Mouse (Mus musculus): ENCODE measurements around the gene Calm3. TPM values are rescaled to one million over a fixed set of nuclear protein-coding genes. Genes with fewer than 3 reads are reported as not detected.

Gene Calm3
- polyA plus RNA-seq, 1 experiment from 2014 or later: 527 TPM

DNA sequence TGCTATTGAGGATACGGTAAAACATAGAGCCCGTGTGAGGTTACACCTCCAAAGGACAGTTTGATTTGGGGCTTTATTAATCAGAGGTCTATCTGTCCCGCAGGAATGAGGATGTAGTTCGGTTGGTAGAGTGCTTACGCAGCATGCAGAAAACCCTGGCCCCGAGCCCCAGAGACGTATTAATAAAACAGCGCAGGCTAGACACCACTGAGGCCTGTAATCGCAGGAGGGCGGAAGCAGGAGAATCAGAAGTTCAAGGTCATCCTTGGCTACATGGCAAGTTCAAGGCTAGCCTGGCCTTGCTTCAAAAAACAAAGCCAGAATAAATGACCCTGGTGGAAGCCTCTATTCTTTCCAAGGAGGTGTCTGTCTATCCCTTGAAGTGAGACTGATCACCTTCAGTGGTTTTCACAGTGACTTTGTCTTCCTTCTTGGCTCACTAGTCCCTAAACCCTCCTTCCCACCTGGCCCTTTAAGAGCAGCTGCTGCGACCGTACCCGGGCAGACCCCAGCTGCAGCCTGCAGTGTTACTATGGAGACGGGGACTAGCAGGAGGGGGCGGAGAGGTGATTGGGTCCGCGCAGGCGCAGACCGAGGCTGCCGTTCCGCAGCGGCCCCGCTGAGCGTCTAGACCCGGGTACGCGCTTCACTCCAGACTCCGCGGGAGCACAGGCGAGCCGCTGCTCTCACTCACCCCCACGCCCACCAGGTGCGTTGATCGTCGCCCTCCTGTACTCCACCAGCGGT, 20.3 kb upstream of the Calm3 start, which contains the start of gene Pnmal2:
Pnmal2 (plus strand) TSS at position 622 of the 747 bp plus-strand sequence.
- H3K36me3 ChIP-seq (replicated peaks; ENCODE audit: control insufficient read depth, insufficient read depth): peaks cover 8% of the 10 kb centered on the region
- no peaks in the 10 kb centered on the region for H3K9me3 ChIP-seq (ENCODE audit: control insufficient read depth, low read length)
- H3K9ac ChIP-seq: peak within 1 kb of the TSS; percentile 98
- H3K27me3 ChIP-seq (ENCODE audit: control insufficient read depth, insufficient read depth, low read length): 0 out of 2 replicates have a peak, but pooled peaks cover 5% of the 10 kb centered on the region
- 6% methylated on average over 36 of the region's 36 CpGs for WGBS
- H3K27ac ChIP-seq: peak within 1 kb of the TSS; percentile 96
- peak; percentile 86 for ATAC-seq (ENCODE audit: low FRiP score)
- H3K4me2 ChIP-seq (replicated peaks): peak within 1 kb of the TSS; percentile 96
- DNase-seq (ENCODE audit: low spot score): peak; percentile 94
- H3K4me3 ChIP-seq (replicated peaks; ENCODE audit: low read length): peak within 1 kb of the TSS; percentile 90
- H3K4me1 ChIP-seq (replicated peaks; ENCODE audit: control insufficient read depth, insufficient read depth, low read length): peaks cover 72% of the 10 kb centered on the region

DNA sequence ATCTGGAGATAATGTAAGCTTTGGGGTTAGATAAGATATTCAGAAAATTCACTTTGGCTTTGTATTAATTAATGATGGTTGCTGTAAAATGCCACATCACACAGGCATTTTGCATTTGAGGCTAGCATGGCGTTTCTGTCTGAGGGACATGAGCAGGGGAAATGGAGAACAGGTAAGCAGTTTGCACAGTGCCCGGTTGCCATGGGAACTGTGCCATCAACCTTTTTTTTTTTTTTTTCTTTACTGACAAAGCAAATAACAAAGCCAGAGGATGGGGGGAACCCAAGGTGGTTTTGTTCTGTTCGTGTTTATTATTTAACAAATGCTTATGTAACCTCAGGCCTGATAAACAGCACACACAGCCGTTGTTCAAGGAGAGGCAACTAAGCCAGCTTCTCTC, 18.9 kb upstream of the Calm3 start:
- DNase-seq (ENCODE audit: low spot score): peak; percentile 65
- H3K4me1 ChIP-seq (replicated peaks; ENCODE audit: control insufficient read depth, insufficient read depth, low read length): peaks cover 71% of the 10 kb centered on the region

DNA sequence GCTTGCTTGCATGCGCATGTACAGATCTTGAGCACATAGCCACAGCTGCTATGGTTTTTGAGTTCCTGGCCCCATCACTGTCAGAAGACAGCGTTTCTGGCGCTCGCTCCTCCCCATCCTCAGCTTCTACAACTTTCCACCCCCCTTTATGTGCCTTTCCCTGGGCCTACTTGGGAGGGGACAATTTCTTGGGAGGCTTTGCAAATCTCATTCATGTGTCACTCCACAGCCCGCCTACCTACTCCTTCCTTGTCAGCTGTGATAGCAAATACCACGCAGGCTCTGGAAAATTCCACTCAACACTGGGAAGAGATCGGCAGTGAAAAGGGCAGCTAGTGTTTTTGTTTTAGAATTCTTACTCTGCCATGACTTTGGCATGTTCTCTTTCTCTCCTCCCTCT, 16.4 kb upstream of the Calm3 start:
- H3K4me2 ChIP-seq (replicated peaks): no peak overlapping the region
- H3K9me3 ChIP-seq (ENCODE audit: control insufficient read depth, low read length): no peaks in the 10 kb centered on the region
- peak overlapping the region; percentile 58; the same call in 1 of the 2 replicates for H3K27ac ChIP-seq
- H3K36me3 ChIP-seq (replicated peaks; ENCODE audit: control insufficient read depth, insufficient read depth): no peaks in the 10 kb centered on the region
- no peak overlapping the region for H3K4me3 ChIP-seq (replicated peaks; ENCODE audit: low read length)
- ATAC-seq (ENCODE audit: low FRiP score) (no peak), DNase-seq (ENCODE audit: low spot score) (no peak)
- no peak overlapping the region for H3K9ac ChIP-seq
- WGBS: 31% methylated on average over 7 of the region's 7 CpGs
- no peaks in the 10 kb centered on the region for H3K27me3 ChIP-seq (ENCODE audit: control insufficient read depth, insufficient read depth, low read length)
- H3K4me1 ChIP-seq (replicated peaks; ENCODE audit: control insufficient read depth, insufficient read depth, low read length): peaks cover 52% of the 10 kb centered on the region

More for the DNA sequence above, 18.9 kb upstream of the Calm3 start:
- Histone ChIP-seq H3K4me2 (replicated peaks) (0 out of 2 replicates have a peak overlapping the region, but pooled peaks have one; percentile 3), H3K36me3 (replicated peaks; ENCODE audit: control insufficient read depth, insufficient read depth) (no peaks in the 10 kb centered on the region), H3K9ac (peak overlapping the region; percentile 25; the same call in 1 of the 2 replicates), H3K27me3 (ENCODE audit: control insufficient read depth, insufficient read depth, low read length) (0 out of 2 replicates have a peak, but pooled peaks cover 5% of the 10 kb centered on the region), H3K9me3 (ENCODE audit: control insufficient read depth, low read length) (no peaks in the 10 kb centered on the region), H3K27ac (peak overlapping the region; percentile 96), H3K4me3 (replicated peaks; ENCODE audit: low read length) (no peak overlapping the region)
- ATAC-seq (ENCODE audit: low FRiP score): no peak
- WGBS: 25% methylated on average over 4 of the region's 4 CpGs

DNA sequence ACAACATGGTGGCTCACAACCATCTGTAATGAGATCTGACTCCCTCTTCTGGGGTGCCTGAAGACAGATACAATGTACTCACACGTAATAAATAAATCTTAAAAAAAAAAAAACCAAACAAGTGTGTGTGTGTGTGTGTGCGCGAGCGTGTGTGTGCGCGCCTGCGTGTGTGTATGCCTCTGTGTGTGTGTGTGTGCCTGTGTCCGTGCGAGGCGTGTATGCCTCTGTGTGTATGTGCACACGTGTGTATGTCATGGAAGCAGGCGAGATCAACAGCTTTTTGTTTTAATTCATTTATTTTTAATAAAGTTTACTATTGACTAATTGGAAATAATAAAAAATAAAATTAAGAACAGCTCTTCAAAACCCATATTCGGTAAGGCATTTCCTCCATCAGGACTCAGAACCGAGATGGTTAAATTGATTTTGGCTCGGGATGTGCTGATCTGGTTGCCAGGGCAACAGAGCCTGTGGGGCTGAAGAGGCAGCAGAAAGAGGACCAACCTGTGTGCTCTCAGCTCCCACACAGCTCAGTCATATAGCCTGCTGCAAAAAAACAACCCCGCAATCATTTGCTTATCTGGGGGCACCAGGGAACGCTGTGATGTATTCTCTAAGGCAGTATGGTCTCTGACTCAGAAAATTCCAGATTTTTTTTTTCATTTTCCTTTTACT, 14.3 kb upstream of the Calm3 start:
- peak; percentile 86 for DNase-seq (ENCODE audit: low spot score)
- Histone ChIP-seq H3K4me3 (replicated peaks; ENCODE audit: low read length) (no peak overlapping the region), H3K9me3 (ENCODE audit: control insufficient read depth, low read length) (no peaks in the 10 kb centered on the region), H3K4me2 (replicated peaks) (peak overlapping the region; percentile 45), H3K27me3 (ENCODE audit: control insufficient read depth, insufficient read depth, low read length) (no peaks in the 10 kb centered on the region), H3K4me1 (replicated peaks; ENCODE audit: control insufficient read depth, insufficient read depth, low read length) (peaks cover 51% of the 10 kb centered on the region), H3K9ac (peak overlapping the region; percentile 28), H3K36me3 (replicated peaks; ENCODE audit: control insufficient read depth, insufficient read depth) (no peaks in the 10 kb centered on the region), H3K27ac (peak overlapping the region; percentile 94)
- peak; percentile 88 for ATAC-seq (ENCODE audit: low FRiP score)
- WGBS: 58% methylated on average over 17 of the region's 17 CpGs

DNA sequence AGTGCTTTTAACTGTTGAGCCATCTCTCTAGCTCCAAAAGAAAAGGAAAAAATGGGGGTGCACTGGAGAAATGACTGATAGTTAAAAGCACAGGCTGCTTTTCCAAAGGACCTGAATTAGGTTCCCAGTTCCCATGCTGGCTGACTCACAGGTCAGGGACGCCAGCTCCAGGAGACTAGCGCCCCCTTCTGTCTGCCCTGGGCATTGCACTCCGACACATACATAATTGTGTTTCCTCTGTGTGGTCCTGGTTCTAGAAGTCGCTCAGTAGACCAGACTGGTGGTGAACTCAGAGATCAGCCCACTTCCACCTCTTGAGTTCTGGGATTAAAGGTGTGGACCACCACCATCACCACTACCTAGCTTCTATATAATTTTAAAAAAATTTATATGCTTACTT, 13.4 kb upstream of the Calm3 start:
- Histone ChIP-seq H3K4me2 (replicated peaks) (no peak overlapping the region), H3K27ac (peak overlapping the region; percentile 94; the same call in 1 of the 2 replicates), H3K9ac (no peak overlapping the region), H3K36me3 (replicated peaks; ENCODE audit: control insufficient read depth, insufficient read depth) (no peaks in the 10 kb centered on the region), H3K4me3 (replicated peaks; ENCODE audit: low read length) (no peak overlapping the region), H3K27me3 (ENCODE audit: control insufficient read depth, insufficient read depth, low read length) (no peaks in the 10 kb centered on the region), H3K4me1 (replicated peaks; ENCODE audit: control insufficient read depth, insufficient read depth, low read length) (peaks cover 49% of the 10 kb centered on the region), H3K9me3 (ENCODE audit: control insufficient read depth, low read length) (no peaks in the 10 kb centered on the region)
- DNase-seq (ENCODE audit: low spot score): no peak
- 51% methylated on average over 4 of the region's 4 CpGs for WGBS
- ATAC-seq (ENCODE audit: low FRiP score): no peak

DNA sequence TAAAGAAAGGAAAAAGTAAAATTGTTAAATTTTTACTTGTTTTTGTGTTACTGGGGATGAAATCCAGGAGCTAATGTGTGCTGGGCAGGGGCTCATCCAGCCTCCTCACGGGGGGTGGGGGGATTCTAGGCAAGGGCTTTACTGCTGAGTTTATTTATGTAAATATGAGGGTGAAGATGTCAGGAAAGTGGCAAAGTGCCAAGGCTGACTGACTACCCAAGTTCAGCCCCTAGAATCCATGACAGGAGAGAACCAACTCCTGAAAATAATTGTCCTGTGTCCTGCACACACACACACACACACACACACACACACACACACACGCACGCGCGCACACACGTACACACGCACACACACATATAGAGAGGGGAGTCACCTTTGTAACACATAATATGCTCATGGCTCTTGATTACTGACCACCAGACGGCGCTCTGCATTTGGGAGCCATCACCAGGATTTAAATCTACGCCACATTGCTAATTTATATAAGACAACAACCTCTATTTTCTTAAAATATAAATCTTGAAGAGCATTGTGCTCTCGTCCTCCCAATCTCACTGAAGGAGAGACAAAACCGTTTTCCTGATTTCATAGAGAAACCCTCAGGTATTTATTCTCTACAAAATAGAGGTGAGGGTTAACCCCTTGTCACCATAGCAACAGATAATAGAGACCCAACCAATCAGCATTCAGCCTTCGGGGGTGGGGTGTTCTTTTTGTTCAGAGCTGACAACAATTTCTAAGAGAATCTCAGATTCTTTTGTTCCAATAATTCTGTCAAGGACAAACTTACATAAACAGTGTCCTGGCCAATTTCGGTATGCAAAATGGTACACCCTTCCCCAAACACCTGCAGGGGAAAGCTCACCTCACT, 9.0 kb upstream of the Calm3 start:
- peaks cover 26% of the 10 kb centered on the region for H3K4me1 ChIP-seq (replicated peaks; ENCODE audit: control insufficient read depth, insufficient read depth, low read length)
- peak; percentile 74 for ATAC-seq (ENCODE audit: low FRiP score)

DNA sequence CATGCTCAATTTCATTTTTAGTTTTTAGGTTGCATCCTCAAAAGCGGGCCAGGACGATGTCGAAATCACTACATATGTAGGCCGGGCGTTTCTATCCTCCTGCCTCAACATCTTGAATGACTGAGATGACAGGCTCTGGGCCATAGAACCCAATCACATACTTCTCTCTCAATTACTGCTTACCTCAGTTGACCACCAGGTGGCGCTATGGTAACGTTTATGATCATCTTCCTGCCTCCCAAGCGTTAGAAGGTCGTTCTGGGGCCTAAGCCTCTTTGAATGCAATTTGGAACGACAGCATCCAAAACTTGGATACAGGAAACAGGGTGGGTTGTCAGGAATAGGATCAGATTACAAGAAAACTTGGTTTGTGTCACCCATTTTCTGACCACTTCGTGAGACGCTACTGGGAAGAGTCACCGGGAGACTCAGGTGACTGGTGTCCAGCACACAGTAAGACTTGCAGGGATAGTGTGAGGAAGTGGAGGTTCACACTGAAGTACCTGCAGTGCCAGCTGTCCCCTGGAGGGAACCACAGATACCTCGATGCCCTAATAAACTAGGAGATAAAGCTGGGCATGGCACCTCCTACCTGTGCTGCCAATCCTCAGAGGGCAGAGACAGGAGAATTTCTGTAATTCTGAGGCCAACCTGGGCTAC, 8.2 kb upstream of the Calm3 start:
- peak overlapping the region; percentile 79 for H3K27ac ChIP-seq
- WGBS: 18% methylated on average over 14 of the region's 14 CpGs
- no peak overlapping the region for H3K4me2 ChIP-seq (replicated peaks)
- peak; percentile 44; the same call in 1 of the 2 replicates for ATAC-seq (ENCODE audit: low FRiP score)
- peaks cover 24% of the 10 kb centered on the region for H3K4me1 ChIP-seq (replicated peaks; ENCODE audit: control insufficient read depth, insufficient read depth, low read length)
- no peaks in the 10 kb centered on the region for H3K9me3 ChIP-seq (ENCODE audit: control insufficient read depth, low read length)
- DNase-seq (ENCODE audit: low spot score): peak; percentile 97
- no peaks in the 10 kb centered on the region for H3K27me3 ChIP-seq (ENCODE audit: control insufficient read depth, insufficient read depth, low read length)
- H3K9ac ChIP-seq: peak overlapping the region; percentile 26
- H3K4me3 ChIP-seq (replicated peaks; ENCODE audit: low read length): no peak overlapping the region
- no peaks in the 10 kb centered on the region for H3K36me3 ChIP-seq (replicated peaks; ENCODE audit: control insufficient read depth, insufficient read depth)

More for the DNA sequence above, 9.0 kb upstream of the Calm3 start:
- Histone ChIP-seq H3K27me3 (ENCODE audit: control insufficient read depth, insufficient read depth, low read length) (no peaks in the 10 kb centered on the region), H3K4me3 (replicated peaks; ENCODE audit: low read length) (no peak overlapping the region), H3K36me3 (replicated peaks; ENCODE audit: control insufficient read depth, insufficient read depth) (no peaks in the 10 kb centered on the region), H3K4me2 (replicated peaks) (peak overlapping the region; percentile 17), H3K27ac (peak overlapping the region; percentile 79), H3K9ac (peak overlapping the region; percentile 26), H3K9me3 (ENCODE audit: control insufficient read depth, low read length) (no peaks in the 10 kb centered on the region)
- peak; percentile 85 for DNase-seq (ENCODE audit: low spot score)
- WGBS: 31% methylated on average over 14 of the region's 14 CpGs

DNA sequence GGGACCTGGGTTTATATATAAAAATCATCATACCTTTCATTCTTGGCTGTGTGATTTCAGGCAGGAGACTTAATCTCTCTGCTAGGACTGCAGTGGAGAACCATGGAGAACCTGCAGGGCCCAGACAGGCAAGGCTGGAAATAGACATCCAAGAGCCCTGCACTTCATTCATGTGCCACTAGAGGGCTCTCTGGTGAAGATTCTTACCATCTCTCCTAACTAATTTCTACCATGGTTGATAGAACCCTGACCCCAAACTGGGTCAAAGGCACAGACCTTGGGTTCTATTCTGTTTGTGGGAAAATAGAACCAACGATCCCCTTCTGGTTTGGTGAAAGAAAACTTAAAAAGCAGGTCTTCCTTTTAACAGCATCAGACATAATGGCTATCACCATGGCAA, 6.9 kb upstream of the Calm3 start:
- Histone ChIP-seq H3K9ac (no peak overlapping the region), H3K27me3 (ENCODE audit: control insufficient read depth, insufficient read depth, low read length) (no peaks in the 10 kb centered on the region), H3K36me3 (replicated peaks; ENCODE audit: control insufficient read depth, insufficient read depth) (no peaks in the 10 kb centered on the region), H3K27ac (no peak overlapping the region; the same call in 1 of the 2 replicates), H3K4me1 (replicated peaks; ENCODE audit: control insufficient read depth, insufficient read depth, low read length) (peaks cover 24% of the 10 kb centered on the region), H3K9me3 (ENCODE audit: control insufficient read depth, low read length) (no peaks in the 10 kb centered on the region), H3K4me2 (replicated peaks) (no peak overlapping the region), H3K4me3 (replicated peaks; ENCODE audit: low read length) (no peak overlapping the region)
- peak; percentile 88 for DNase-seq (ENCODE audit: low spot score)
- WGBS: 9% methylated on average over 1 of the region's 1 CpGs
- ATAC-seq (ENCODE audit: low FRiP score): no peak
